Comparison of ENCODE assay signal across 10 mouse cellular contexts in genomic region chr16:35056306-35056705, GRCm38 (mm10). TPM values are rescaled to one million over a fixed set of nuclear protein-coding genes. Genes with fewer than 3 reads are reported as not detected.
DNase-seq lines count a peak whose midpoint lies in the region; ATAC-seq lines count a peak whose summit lies in the region.
"Had no signal": no experiment of that assay in that cellular context is flagged by ENCODE, and none has a peak within 500 bp of the region (broad histone marks: within the 10 kb centered on the region; RNA-seq: fewer than 3 reads in every experiment).

No protein-coding gene starts in this region.

- H3K27me3 ChIP-seq in embryonic facial prominence, embryonic 11.5 days (ENCODE audit: control insufficient read depth, insufficient read depth, low read length), result no peaks in the 10 kb centered on the region
- H3K27me3 ChIP-seq in embryonic facial prominence, embryonic 10.5 days (replicated peaks; ENCODE audit: low read depth, poor library complexity, severe bottlenecking), result no peaks in the 10 kb centered on the region
- no peaks in the 10 kb centered on the region for H3K27me3 ChIP-seq in midbrain, embryonic 15.5 days (replicated peaks)
- H3K27me3 ChIP-seq: heart, embryonic 15.5 days; neural tube, embryonic 12.5 days had no signal

- DNase-seq in embryonic facial prominence, embryonic 11.5 days (ENCODE audit: low spot score), result peak; percentile 80
- DNase-seq in embryonic facial prominence, embryonic 10.5 days (ENCODE audit: low spot score), result no peak
- peak; percentile 40 for DNase-seq in right cerebral cortex, adult 18-20 months
- no peak for DNase-seq in right cerebral cortex, postnatal 25 days
- peak; percentile 67 for DNase-seq in embryo, embryonic 11 days
- peak; percentile 46 to 75 for DNase-seq in left cerebral cortex, postnatal 25 days (ENCODE audit: low spot score in 2 of 2)
- DNase-seq in urinary bladder, postnatal 4 days (ENCODE audit: low spot score in 2 of 2), result no peak

- H3K4me3 ChIP-seq in embryonic facial prominence, embryonic 11.5 days (ENCODE audit: low read depth, low read length), result no peak overlapping the region
- no peak overlapping the region for H3K4me3 ChIP-seq in embryonic facial prominence, embryonic 10.5 days
- H3K4me3 ChIP-seq in midbrain, embryonic 15.5 days, result no peak overlapping the region
- H3K4me3 ChIP-seq: heart, embryonic 15.5 days; neural tube, embryonic 12.5 days had no signal

- intact Hi-C loops in left cerebral cortex, postnatal 25 days (cut with DNase I), result loop anchor here (2.0 to 5.0 kb wide), 2 partner anchors 101 to 214 kb away; no protein-coding TSS in a partner anchor

- no peak for ATAC-seq in embryonic facial prominence, embryonic 11.5 days (replicated peaks; ENCODE audit: insufficient number of reproducible peaks, low FRiP score, low TSS enrichment, low read depth)
- peak; percentile 70 for ATAC-seq in midbrain, embryonic 15.5 days (replicated peaks)

- H3K9me3 ChIP-seq in embryonic facial prominence, embryonic 11.5 days (replicated peaks; ENCODE audit: control insufficient read depth, low read length), result no peaks in the 10 kb centered on the region
- H3K9me3 ChIP-seq in embryonic facial prominence, embryonic 10.5 days, result no peaks in the 10 kb centered on the region
- H3K9me3 ChIP-seq in midbrain, embryonic 15.5 days, result no peaks in the 10 kb centered on the region
- H3K9me3 ChIP-seq: heart, embryonic 15.5 days; neural tube, embryonic 12.5 days had no signal

- H3K27ac ChIP-seq in embryonic facial prominence, embryonic 11.5 days (replicated peaks; ENCODE audit: low read depth, low read length), result no peak overlapping the region
- no peak overlapping the region for H3K27ac ChIP-seq in embryonic facial prominence, embryonic 10.5 days (replicated peaks)
- no peak overlapping the region for H3K27ac ChIP-seq in midbrain, embryonic 15.5 days
- H3K27ac ChIP-seq: heart, embryonic 15.5 days; neural tube, embryonic 12.5 days had no signal

- H3K36me3 ChIP-seq in embryonic facial prominence, embryonic 11.5 days (replicated peaks; ENCODE audit: control insufficient read depth, insufficient read depth, low read depth, low read length), result no peaks in the 10 kb centered on the region
- peaks cover 18% of the 10 kb centered on the region for H3K36me3 ChIP-seq in embryonic facial prominence, embryonic 10.5 days (replicated peaks)
- H3K36me3 ChIP-seq in midbrain, embryonic 15.5 days (replicated peaks), result no peaks in the 10 kb centered on the region
- H3K36me3 ChIP-seq: heart, embryonic 15.5 days; neural tube, embryonic 12.5 days had no signal

- H3K4me2 ChIP-seq in embryonic facial prominence, embryonic 11.5 days (ENCODE audit: low read depth, low read length), result no peak overlapping the region
- no peak overlapping the region for H3K4me2 ChIP-seq in midbrain, embryonic 15.5 days
- H3K4me2 ChIP-seq: heart, embryonic 15.5 days; neural tube, embryonic 12.5 days had no signal

- 22% methylated on average over 5 of the region's 5 CpGs for WGBS in embryonic facial prominence, embryonic 11.5 days
- 37% methylated on average over 5 of the region's 5 CpGs for WGBS in embryonic facial prominence, embryonic 10.5 days
- WGBS in midbrain, embryonic 15.5 days, result 18% methylated on average over 5 of the region's 5 CpGs

- H3K4me1 ChIP-seq in embryonic facial prominence, embryonic 11.5 days (ENCODE audit: control insufficient read depth, insufficient read depth, low read length), result no peaks in the 10 kb centered on the region
- H3K4me1 ChIP-seq in embryonic facial prominence, embryonic 10.5 days, result no peaks in the 10 kb centered on the region
- peaks cover under 1% of the 10 kb centered on the region; the same call in 1 of the 2 replicates for H3K4me1 ChIP-seq in midbrain, embryonic 15.5 days
- H3K4me1 ChIP-seq: heart, embryonic 15.5 days; neural tube, embryonic 12.5 days had no signal

- H3K9ac ChIP-seq in embryonic facial prominence, embryonic 11.5 days (replicated peaks; ENCODE audit: low read length), result no peak overlapping the region
- no peak overlapping the region for H3K9ac ChIP-seq in midbrain, embryonic 15.5 days
- H3K9ac ChIP-seq: heart, embryonic 15.5 days; neural tube, embryonic 12.5 days had no signal

RNA-seq across cellular contexts. Expression of gene Hacd2, which starts 34.1 kb away (rescaled TPM):
- polyA plus RNA-seq in embryonic facial prominence, embryonic 11.5 days (2014; fragmentation: Nextera tagmentation; extraction: Ambion mirVana), result 24.7 and 25.2 TPM in 2 replicates
- 77.4 and 77.5 TPM in 2 replicates for polyA plus RNA-seq in embryonic facial prominence, embryonic 10.5 days (2016; fragmentation: Nextera tagmentation; extraction: Ambion mirVana)
- 10 to 100 TPM; 35.3 to 36.2 TPM for total RNA-seq in left cerebral cortex, postnatal 25 days (2021)
- 42.6 and 50.6 TPM in 2 replicates for polyA plus RNA-seq in midbrain, embryonic 15.5 days (2015; fragmentation: Nextera tagmentation; extraction: Ambion mirVana)

Comparison
In these comparisons a context has a peak if more than half of its experiments do, and no peak if none do; other contexts are left out.
1. DNase-seq: peak in embryonic facial prominence, embryonic 11.5 days (single experiment), right cerebral cortex, adult 18-20 months (single experiment), embryo, embryonic 11 days (single experiment) and left cerebral cortex, postnatal 25 days (2 of 2); none in embryonic facial prominence, embryonic 10.5 days (single experiment), right cerebral cortex, postnatal 25 days (single experiment) and urinary bladder, postnatal 4 days (0 of 2).